Mouse (Mus musculus) kidney, embryonic 15.5 days (tissue): ENCODE measurements around the gene Upp1. TPM values are rescaled to one million over a fixed set of nuclear protein-coding genes. Genes with fewer than 3 reads are reported as not detected.
A peak's percentile ranks its signal among the peaks of the same experiment; 100 is the strongest.
"Not testable (repeated sequence)": the region's sequence is repeated elsewhere in the genome, so short reads cannot be mapped to it uniquely, and the experiment has no call there.

Experiments used
- ATAC-seq: fragments of 200-750 bp; cut with Nextera tagmentation; replicated peaks from 2 replicates; pipeline ENCODE4 v1.8.0; 2017; ENCODE audit warnings: moderate TSS enrichment; ENCODE audit not compliant: low FRiP score
- H3K27ac ChIP-seq: fragments of 300-500 bp; sonication (generic); 2 replicates; pipeline ENCODE4 v1.5.1; 2015; ENCODE audit warnings: mild to moderate bottlenecking, inconsistent platforms
- H3K27me3 ChIP-seq: fragments of 300-500 bp; sonication (generic); 2 replicates; pipeline ENCODE4 v1.6.1; 2015; ENCODE audit warnings: inconsistent platforms
- H3K36me3 ChIP-seq: fragments of 300-500 bp; sonication (generic); 2 replicates; pipeline ENCODE4 v1.6.1; 2015; ENCODE audit warnings: inconsistent platforms
- H3K4me1 ChIP-seq: fragments of 300-500 bp; sonication (generic); 2 replicates; pipeline ENCODE4 v1.6.1; 2015; ENCODE audit warnings: inconsistent platforms
- H3K4me2 ChIP-seq: fragments of 300-500 bp; sonication (generic); 2 replicates; pipeline ENCODE4 v1.6.1; 2015; ENCODE audit warnings: moderate library complexity, mild to moderate bottlenecking, inconsistent platforms
- H3K4me3 ChIP-seq: fragments of 300-500 bp; sonication (generic); replicated peaks from 2 replicates; pipeline ENCODE4 v1.5.1; 2015; ENCODE audit warnings: mild to moderate bottlenecking, inconsistent platforms
- H3K9ac ChIP-seq: fragments of 300-500 bp; sonication (generic); 2 replicates; pipeline ENCODE4 v1.6.1; 2015; ENCODE audit warnings: mild to moderate bottlenecking, inconsistent platforms
- H3K9me3 ChIP-seq: fragments of 300-500 bp; sonication (generic); replicated peaks from 2 replicates; pipeline ENCODE4 v1.6.1; 2016; ENCODE audit warnings: inconsistent platforms
- WGBS: fragments of 180-500 bp; shearing (Covaris S2); methylation state at CpG from one replicate; pipeline ENCODE4 v1.1.7; 2015; ENCODE audit warnings: mixed read lengths; 5-methylcytosine and 5-hydroxymethylcytosine counted together
- polyA plus RNA-seq: library from polyadenylated mRNA; unstranded; fragments of >200 nt; fragmentation: Nextera tagmentation; extraction: Ambion mirVana; gene quantifications from 2 replicates; pipeline ENCODE4 v1.2.1, GENCODE M21; 2015

Gene Upp1
- polyA plus RNA-seq, 1 experiment from 2014 or later: 11.4 TPM

- ATAC-seq: no peak
- WGBS: 63% methylated on average over 2 of the region's 2 CpGs
- no peak overlapping the region for H3K4me3 ChIP-seq
- H3K9me3 ChIP-seq: no peaks in the 10 kb centered on the region
- H3K27me3 ChIP-seq: no peaks in the 10 kb centered on the region
- H3K27ac ChIP-seq: no peak overlapping the region
- no peaks in the 10 kb centered on the region for H3K4me1 ChIP-seq
- no peak overlapping the region for H3K4me2 ChIP-seq
- no peak overlapping the region for H3K9ac ChIP-seq
- no peaks in the 10 kb centered on the region for H3K36me3 ChIP-seq
Measured at GRCm38 (mm10) chr11:9128110-9128509, 10.2 kb downstream of the Upp1 start.

GRCm38 (mm10) chr11:9129528-9129927, 11.6 kb downstream of the Upp1 start:
- Histone ChIP-seq H3K9me3 (no peaks in the 10 kb centered on the region), H3K4me3 (no peak overlapping the region), H3K27me3 (no peaks in the 10 kb centered on the region), H3K4me2 (no peak overlapping the region), H3K36me3 (no peaks in the 10 kb centered on the region), H3K9ac (no peak overlapping the region), H3K4me1 (no peaks in the 10 kb centered on the region), H3K27ac (no peak overlapping the region)
- no peak for ATAC-seq
- WGBS: 91% methylated on average over 8 of the region's 8 CpGs

DNA sequence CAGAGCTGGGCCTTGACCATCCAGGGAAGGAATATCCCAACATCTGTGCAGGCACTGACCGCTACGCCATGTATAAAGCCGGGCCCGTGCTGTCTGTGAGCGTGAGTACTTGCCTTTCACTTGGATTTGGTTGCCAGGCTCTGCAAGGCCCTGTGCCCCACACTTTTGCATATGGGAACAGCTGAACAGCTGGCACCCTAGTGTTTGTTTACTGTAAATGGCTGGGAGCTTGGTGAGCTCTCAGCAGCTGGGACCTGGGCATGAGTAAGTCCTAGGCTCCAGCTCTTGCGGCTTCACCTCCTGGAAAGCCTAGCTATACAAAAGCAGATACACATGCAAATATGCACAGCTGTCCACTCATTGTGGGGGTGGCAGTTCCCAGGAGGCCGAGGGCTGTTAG, 13.8 kb downstream of the Upp1 start:
- no peak overlapping the region for H3K4me2 ChIP-seq
- no peaks in the 10 kb centered on the region for H3K27me3 ChIP-seq
- H3K9ac ChIP-seq: no peak overlapping the region
- no peaks in the 10 kb centered on the region for H3K9me3 ChIP-seq
- no peaks in the 10 kb centered on the region for H3K4me1 ChIP-seq
- H3K4me3 ChIP-seq: no peak overlapping the region
- no peak for ATAC-seq
- no peak overlapping the region for H3K27ac ChIP-seq
- WGBS: 92% methylated on average over 7 of the region's 7 CpGs
- no peaks in the 10 kb centered on the region for H3K36me3 ChIP-seq

GRCm38 (mm10) chr11:9135589-9136246, 17.8 kb downstream of the Upp1 start:
- H3K36me3 ChIP-seq: no peaks in the 10 kb centered on the region
- H3K4me2 ChIP-seq: no peak overlapping the region
- H3K9ac ChIP-seq: no peak overlapping the region
- H3K4me3 ChIP-seq: no peak overlapping the region
- H3K4me1 ChIP-seq: no peaks in the 10 kb centered on the region
- 71% methylated on average over 11 of the region's 11 CpGs for WGBS
- no peaks in the 10 kb centered on the region for H3K9me3 ChIP-seq
- no peaks in the 10 kb centered on the region for H3K27me3 ChIP-seq
- ATAC-seq: peak; percentile 44; the same call in 1 of the 2 replicates
- no peak overlapping the region for H3K27ac ChIP-seq

DNA sequence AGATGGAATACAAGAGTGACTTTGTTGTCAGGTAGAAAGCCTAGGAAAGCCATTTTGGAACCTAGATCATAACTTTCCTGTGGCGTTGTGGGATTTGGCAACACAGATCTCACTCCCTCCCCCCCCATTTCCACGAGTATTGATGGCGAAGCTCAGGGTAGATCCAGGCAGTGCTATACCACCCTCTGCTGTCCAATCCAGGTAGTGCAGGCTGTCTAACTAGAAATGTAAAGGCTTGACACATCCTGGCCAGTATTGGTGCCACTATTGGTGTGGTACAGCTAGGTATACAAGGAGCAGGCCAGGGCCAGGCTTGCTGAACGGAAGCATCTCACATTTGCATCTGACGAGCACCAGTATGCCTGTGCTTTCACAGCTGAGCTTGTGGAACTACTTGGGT, 18.6 kb downstream of the Upp1 start:
- peak; percentile 83 for ATAC-seq

GRCm38 (mm10) chr11:9145113-9145512, 27.2 kb downstream of the Upp1 start:
- no peak overlapping the region for H3K4me3 ChIP-seq
- no peak overlapping the region for H3K27ac ChIP-seq
- 84% methylated on average over 2 of the region's 2 CpGs for WGBS
- H3K4me1 ChIP-seq: no peaks in the 10 kb centered on the region
- no peak overlapping the region for H3K4me2 ChIP-seq
- ATAC-seq: no peak
- H3K9me3 ChIP-seq: no peaks in the 10 kb centered on the region
- no peak overlapping the region for H3K9ac ChIP-seq
- H3K36me3 ChIP-seq: no peaks in the 10 kb centered on the region
- H3K27me3 ChIP-seq: no peaks in the 10 kb centered on the region

More for the DNA sequence above, 18.6 kb downstream of the Upp1 start:
- no peaks in the 10 kb centered on the region for H3K27me3 ChIP-seq
- no peak overlapping the region for H3K9ac ChIP-seq
- 15% methylated on average over 5 of the region's 5 CpGs for WGBS
- H3K9me3 ChIP-seq: no peaks in the 10 kb centered on the region
- no peak overlapping the region for H3K4me3 ChIP-seq
- H3K4me1 ChIP-seq: no peaks in the 10 kb centered on the region
- H3K4me2 ChIP-seq: no peak overlapping the region
- no peak overlapping the region for H3K27ac ChIP-seq
- H3K36me3 ChIP-seq: no peaks in the 10 kb centered on the region

DNA sequence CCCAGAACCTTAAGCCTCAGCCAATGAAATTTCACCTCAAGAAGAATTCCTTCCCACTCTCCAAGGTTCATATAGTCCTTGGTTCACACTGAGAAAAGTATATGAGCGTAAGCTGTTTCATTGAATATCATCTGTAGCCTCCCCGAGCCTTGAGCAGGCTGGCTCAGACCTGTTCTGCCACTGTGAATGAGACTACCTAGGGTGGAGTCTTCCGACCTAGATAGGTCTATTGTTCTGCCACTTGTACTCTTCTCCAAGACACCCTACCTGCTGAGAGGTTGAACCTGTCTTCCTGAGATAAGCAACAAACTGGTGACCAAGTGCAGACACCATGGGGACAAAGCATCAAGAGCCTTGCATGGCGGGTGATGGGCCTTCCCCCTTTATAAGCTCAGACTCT, 28.2 kb downstream of the Upp1 start:
- 94% methylated on average over 4 of the region's 4 CpGs for WGBS
- no peak overlapping the region for H3K9ac ChIP-seq

GRCm38 (mm10) chr11:9146683-9147082, 28.8 kb downstream of the Upp1 start:
- Histone ChIP-seq H3K4me3 (no peak overlapping the region), H3K27ac (no peak overlapping the region), H3K36me3 (no peaks in the 10 kb centered on the region), H3K9ac (no peak overlapping the region), H3K9me3 (no peaks in the 10 kb centered on the region), H3K4me2 (no peak overlapping the region), H3K4me1 (no peaks in the 10 kb centered on the region), H3K27me3 (no peaks in the 10 kb centered on the region)
- ATAC-seq: no peak
- WGBS: 79% methylated on average over 1 of the region's 1 CpGs

More for the DNA sequence above, 28.2 kb downstream of the Upp1 start:
- H3K9me3 ChIP-seq: no peaks in the 10 kb centered on the region
- no peak for ATAC-seq
- no peaks in the 10 kb centered on the region for H3K36me3 ChIP-seq
- no peaks in the 10 kb centered on the region for H3K4me1 ChIP-seq
- no peak overlapping the region for H3K27ac ChIP-seq
- no peaks in the 10 kb centered on the region for H3K27me3 ChIP-seq
- H3K4me2 ChIP-seq: no peak overlapping the region
- H3K4me3 ChIP-seq: no peak overlapping the region

DNA sequence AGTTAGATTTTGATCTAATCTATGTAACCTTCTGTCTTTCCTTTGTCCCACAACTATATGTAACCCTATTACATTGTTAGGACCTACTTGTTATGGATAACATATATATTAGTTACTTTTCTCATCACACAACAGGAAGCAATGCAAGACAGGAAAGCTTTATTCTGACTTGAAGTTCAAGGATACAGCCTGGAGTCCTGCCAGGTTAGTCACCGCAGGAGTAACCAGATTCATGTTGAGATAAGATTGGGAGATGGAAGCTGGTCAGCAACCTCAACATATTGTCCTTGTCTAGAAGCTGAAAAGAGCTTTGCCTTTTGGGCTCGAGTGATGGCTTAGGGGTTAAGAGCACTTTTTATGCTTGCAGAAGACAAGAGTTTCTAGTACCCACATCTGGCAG, 30.3 kb downstream of the Upp1 start:
- Histone ChIP-seq H3K4me2 (no peak overlapping the region), H3K4me3 (no peak overlapping the region), H3K4me1 (no peaks in the 10 kb centered on the region), H3K9ac (no peak overlapping the region), H3K27me3 (no peaks in the 10 kb centered on the region), H3K27ac (no peak overlapping the region), H3K9me3 (no peaks in the 10 kb centered on the region), H3K36me3 (no peaks in the 10 kb centered on the region)
- ATAC-seq: no peak
- WGBS: 70% methylated on average over 2 of the region's 2 CpGs

DNA sequence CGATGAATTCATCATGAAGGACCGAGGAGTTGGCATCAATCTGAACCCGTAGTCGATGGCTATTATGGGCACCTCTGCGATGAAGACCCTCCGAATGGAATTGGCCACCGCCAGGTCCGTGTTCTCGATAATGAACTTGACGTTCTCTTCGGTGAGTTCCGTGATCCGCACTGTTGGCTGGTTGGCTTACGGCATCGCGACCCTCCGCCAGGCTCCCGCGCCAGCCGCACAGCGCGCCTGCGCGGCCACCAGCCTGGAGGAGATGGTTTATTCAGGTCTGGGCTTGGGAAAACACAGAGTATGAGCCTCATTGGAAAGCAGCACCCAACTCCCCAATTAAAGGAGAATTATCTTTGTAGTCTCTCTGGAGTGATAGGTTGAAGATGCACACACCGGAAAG, 32.5 kb downstream of the Upp1 start:
- WGBS: 80% methylated on average over 25 of the region's 25 CpGs
- H3K36me3 ChIP-seq, H3K4me1 ChIP-seq, H3K4me3 ChIP-seq, H3K9ac ChIP-seq, H3K4me2 ChIP-seq, ATAC-seq, H3K27ac ChIP-seq, H3K27me3 ChIP-seq, H3K9me3 ChIP-seq: not testable (repeated sequence)

GRCm38 (mm10) chr11:9159953-9160352, 42.0 kb downstream of the Upp1 start:
- H3K9me3 ChIP-seq: no peaks in the 10 kb centered on the region
- no peaks in the 10 kb centered on the region for H3K36me3 ChIP-seq
- 33% methylated on average over 3 of the region's 3 CpGs for WGBS
- H3K27me3 ChIP-seq: no peaks in the 10 kb centered on the region
- no peak overlapping the region for H3K9ac ChIP-seq
- H3K27ac ChIP-seq: no peak overlapping the region
- no peak overlapping the region for H3K4me2 ChIP-seq
- no peaks in the 10 kb centered on the region for H3K4me1 ChIP-seq
- ATAC-seq: peak; percentile 89
- H3K4me3 ChIP-seq: no peak overlapping the region

DNA sequence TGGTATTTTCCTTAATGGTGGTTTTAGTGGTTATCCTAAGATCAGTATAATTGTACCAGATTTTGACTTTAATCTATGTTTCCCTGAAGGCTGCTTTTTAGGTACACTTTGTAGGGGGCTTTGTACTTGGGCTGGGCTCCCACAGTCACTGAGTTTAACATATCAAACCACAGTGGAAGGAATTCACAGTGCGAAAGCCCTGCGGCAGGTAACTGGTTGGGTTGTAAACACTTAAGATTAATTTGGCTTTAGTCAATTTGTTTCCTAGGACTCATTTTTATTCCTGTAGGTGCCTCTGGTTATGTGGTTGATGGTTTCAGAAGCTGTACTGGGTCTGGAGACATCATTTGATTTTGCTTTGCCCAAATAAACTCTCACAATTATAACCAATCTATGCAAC, 49.4 kb downstream of the Upp1 start:
- no peak for ATAC-seq
- WGBS: 82% methylated on average over 2 of the region's 2 CpGs

DNA sequence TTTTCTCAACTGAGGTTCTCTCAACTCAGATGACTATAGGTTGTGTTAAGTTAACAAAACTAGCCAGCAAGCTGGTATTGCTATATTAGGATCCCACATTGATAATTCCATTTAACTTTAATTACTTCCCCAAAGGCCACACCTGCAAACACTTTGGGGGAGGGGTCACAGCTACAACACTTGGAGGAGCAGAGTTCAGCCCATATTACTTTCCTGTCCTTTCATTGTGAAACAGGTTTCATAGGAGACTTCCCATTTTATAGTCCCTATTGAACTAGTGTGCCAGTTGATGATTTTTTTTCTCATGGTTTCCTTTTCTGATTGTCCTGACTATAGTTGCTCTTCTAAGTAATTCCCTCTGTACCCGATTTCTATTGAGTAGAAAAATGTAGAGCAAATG, 63.6 kb downstream of the Upp1 start:
- no peaks in the 10 kb centered on the region for H3K27me3 ChIP-seq
- H3K9me3 ChIP-seq: no peaks in the 10 kb centered on the region
- ATAC-seq: no peak
- no peak overlapping the region for H3K9ac ChIP-seq
- no peaks in the 10 kb centered on the region for H3K4me1 ChIP-seq
- no peak overlapping the region for H3K4me3 ChIP-seq
- no peak overlapping the region for H3K4me2 ChIP-seq
- no peak overlapping the region for H3K27ac ChIP-seq
- no peaks in the 10 kb centered on the region for H3K36me3 ChIP-seq
- WGBS: 84% methylated on average over 1 of the region's 1 CpGs

More for the DNA sequence above, 49.4 kb downstream of the Upp1 start:
- Histone ChIP-seq H3K27ac (no peak overlapping the region), H3K36me3 (no peaks in the 10 kb centered on the region), H3K9ac (no peak overlapping the region), H3K4me3 (no peak overlapping the region), H3K9me3 (no peaks in the 10 kb centered on the region), H3K27me3 (no peaks in the 10 kb centered on the region), H3K4me1 (no peaks in the 10 kb centered on the region), H3K4me2 (no peak overlapping the region)
